Mouse (Mus musculus) megakaryocyte, embryonic 14.5 days (primary cell): ENCODE measurements around the gene Pjvk. TPM values are rescaled to one million over a fixed set of nuclear protein-coding genes. Genes with fewer than 3 reads are reported as not detected.

Experiments used
- H3K27me3 ChIP-seq: replicated peaks from 2 replicates; pipeline ENCODE3; 2012; ENCODE audit warnings: inconsistent platforms
- H3K36me3 ChIP-seq: replicated peaks from 2 replicates; pipeline ENCODE3; 2012; ENCODE audit warnings: low read length, inconsistent platforms, mixed read lengths
- H3K4me1 ChIP-seq: 2 replicates; pipeline ENCODE4 v1.6.1; 2012; ENCODE audit warnings: inconsistent platforms
- H3K4me3 ChIP-seq: replicated peaks from 2 replicates; pipeline ENCODE3; 2012; ENCODE audit warnings: moderate library complexity, mild to moderate bottlenecking, inconsistent platforms
- H3K9me3 ChIP-seq: 2 replicates; pipeline ENCODE4 v1.6.1; 2012; ENCODE audit warnings: inconsistent platforms
- FLI1 ChIP-seq: IDR thresholded peaks from 2 replicates; pipeline ENCODE4 v1.6.1; 2012; ENCODE audit warnings: low read length, inconsistent platforms, mixed read lengths
- GATA1 ChIP-seq: IDR thresholded peaks from 3 replicates; pipeline ENCODE4 v1.6.1; 2012; ENCODE audit warnings: mixed read lengths, low read length, inconsistent platforms, borderline replicate concordance
- polyA plus RNA-seq: library from polyadenylated mRNA; stranded (reverse); fragments of >175 nt; gene quantifications from 2 replicates; pipeline ENCODE4 v1.2.3, GENCODE M21; 2012; ENCODE audit warnings: low replicate concordance; ENCODE audit not compliant: insufficient read depth

The Pjvk gene
- polyA plus RNA-seq, 1 experiment = not detected

DNA sequence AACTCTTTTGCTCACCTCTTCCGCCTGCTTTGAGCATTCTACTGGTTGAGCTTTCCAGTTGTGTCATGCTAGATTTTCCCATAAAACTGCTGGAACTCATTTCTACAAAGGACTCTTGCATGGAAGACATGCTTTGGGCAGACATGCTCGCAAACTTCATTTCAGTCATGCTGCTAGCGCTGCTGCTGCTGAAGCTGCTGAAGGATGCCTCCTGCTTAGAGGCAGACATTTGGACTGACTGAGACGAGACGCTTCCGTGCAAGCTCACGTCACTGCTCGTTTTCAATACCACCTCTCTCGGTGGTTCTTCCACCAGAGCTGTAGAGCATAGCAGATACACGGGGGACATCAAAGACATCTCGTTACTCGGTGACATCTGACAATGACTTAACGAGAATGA, 57.4 kb downstream of the Pjvk start:
- TF ChIP-seq GATA1 = no peak
- TF ChIP-seq FLI1 = no peak
- peaks cover 59% of the 10 kb centered on the region for H3K36me3 ChIP-seq

More for the DNA sequence above, 57.4 kb downstream of the Pjvk start:
- H3K4me3 ChIP-seq = no peak overlapping the region
- no peaks in the 10 kb centered on the region for H3K4me1 ChIP-seq
- H3K9me3 ChIP-seq = peaks cover 29% of the 10 kb centered on the region
- H3K27me3 ChIP-seq = no peaks in the 10 kb centered on the region

Other genes with a start within 250 kb of the Pjvk start
- gene Osbpl6, start 242.0 kb upstream of the Pjvk start, polyA plus RNA-seq = not detected in 2 replicates
- gene Prkra, start 461 bp upstream of the Pjvk start, polyA plus RNA-seq = 2.1 and 12.2 TPM in 2 replicates
- not detected in 2 replicates for gene Fkbp7, start 24.6 kb downstream of the Pjvk start, polyA plus RNA-seq
- gene Plekha3, start 26.8 kb downstream of the Pjvk start, polyA plus RNA-seq = 2.0 and 3.5 TPM in 2 replicates